Mouse (Mus musculus): ENCODE data around the gene Slc38a7. TPM values are rescaled to one million over a fixed set of nuclear protein-coding genes. Genes with fewer than 3 reads are reported as not detected.
"Not testable (repeated sequence)": the region's sequence is repeated elsewhere in the genome, so short reads cannot be mapped to it uniquely, and the experiment has no call there.

The Slc38a7 gene
- polyA plus RNA-seq, 1 experiment from 2014 or later, result 19.8 TPM

GRCm38 (mm10) chr8:95800353-95800752, 53.0 kb downstream of the Slc38a7 start:
- Histone ChIP-seq H3K4me3 (no peak overlapping the region), H3K4me1 (peaks cover 22% of the 10 kb centered on the region), H3K27ac (no peak overlapping the region), H3K27me3 (no peaks in the 10 kb centered on the region), H3K9me3 (replicated peaks) (no peaks in the 10 kb centered on the region), H3K9ac (no peak overlapping the region), H3K36me3 (ENCODE audit: poor library complexity, severe bottlenecking) (peaks cover 20% of the 10 kb centered on the region), H3K4me2 (no peak overlapping the region)
- WGBS, result 92% methylated on average over 3 of the region's 3 CpGs
- no peak for ATAC-seq

DNA sequence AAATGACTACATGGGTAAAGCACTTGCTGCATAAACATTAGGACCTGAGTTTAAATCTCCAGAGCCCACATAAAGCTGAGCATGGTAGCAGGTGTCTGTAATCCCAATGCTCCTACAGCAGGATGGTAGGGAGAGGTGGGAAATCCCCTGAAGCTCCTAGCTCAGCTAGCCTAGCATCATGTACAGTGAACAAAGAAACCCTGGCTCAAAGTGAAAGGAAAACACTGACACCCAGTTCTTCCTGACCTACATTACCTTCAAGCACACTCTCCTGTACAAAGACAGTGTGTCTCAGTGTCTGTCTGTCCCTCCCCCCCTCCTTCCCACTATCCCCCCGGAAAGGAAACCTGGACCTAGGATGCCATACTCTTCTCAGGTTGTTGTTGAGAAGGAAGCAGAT, 53.4 kb downstream of the Slc38a7 start:
- no peaks in the 10 kb centered on the region for H3K9me3 ChIP-seq (replicated peaks)
- peaks cover 20% of the 10 kb centered on the region for H3K36me3 ChIP-seq (ENCODE audit: poor library complexity, severe bottlenecking)
- no peak overlapping the region for H3K9ac ChIP-seq
- H3K4me3 ChIP-seq, result no peak overlapping the region
- 95% methylated on average over 1 of the region's 1 CpGs for WGBS
- H3K4me1 ChIP-seq, result peaks cover 18% of the 10 kb centered on the region
- H3K4me2 ChIP-seq, result no peak overlapping the region
- H3K27me3 ChIP-seq, result no peaks in the 10 kb centered on the region
- no peak overlapping the region for H3K27ac ChIP-seq
- ATAC-seq, result no peak

GRCm38 (mm10) chr8:95799117-95799516, 54.2 kb downstream of the Slc38a7 start:
- Histone ChIP-seq H3K9ac (no peak overlapping the region), H3K27me3 (no peaks in the 10 kb centered on the region), H3K9me3 (replicated peaks) (no peaks in the 10 kb centered on the region), H3K4me2 (no peak overlapping the region), H3K27ac (no peak overlapping the region), H3K36me3 (ENCODE audit: poor library complexity, severe bottlenecking) (peaks cover 20% of the 10 kb centered on the region), H3K4me1 (peaks cover 13% of the 10 kb centered on the region), H3K4me3 (no peak overlapping the region)
- no peak for ATAC-seq
- WGBS, result 96% methylated on average over 6 of the region's 6 CpGs

GRCm38 (mm10) chr8:95795333-95796061, 57.8 kb downstream of the Slc38a7 start:
- not testable (repeated sequence) for ATAC-seq; H3K36me3 ChIP-seq (ENCODE audit: poor library complexity, severe bottlenecking); H3K4me2 ChIP-seq; H3K27me3 ChIP-seq; H3K9ac ChIP-seq; H3K4me1 ChIP-seq; H3K27ac ChIP-seq; H3K4me3 ChIP-seq; H3K9me3 ChIP-seq (replicated peaks)
- 95% methylated on average over 5 of the region's 5 CpGs for WGBS

Other genes starting within 250 kb of the Slc38a7 start
- gene Gins3, start 220.1 kb downstream of the Slc38a7 start, polyA plus RNA-seq (2015; fragmentation: Nextera tagmentation; extraction: Ambion mirVana), result 19.4 and 21.3 TPM in 2 replicates
- 76.9 and 103 TPM in 2 replicates for gene Ndrg4, start 176.6 kb downstream of the Slc38a7 start, polyA plus RNA-seq (2015; fragmentation: Nextera tagmentation; extraction: Ambion mirVana)
- gene Setd6, start 137.7 kb downstream of the Slc38a7 start, polyA plus RNA-seq (2015; fragmentation: Nextera tagmentation; extraction: Ambion mirVana), result 22.3 and 30.5 TPM in 2 replicates
- 50.3 and 60.8 TPM in 2 replicates for gene Cnot1, start 46.1 kb downstream of the Slc38a7 start, polyA plus RNA-seq (2015; fragmentation: Nextera tagmentation; extraction: Ambion mirVana)
- 282 and 343 TPM in 2 replicates for gene Sap18b, start 28.2 kb downstream of the Slc38a7 start, polyA plus RNA-seq (2015; fragmentation: Nextera tagmentation; extraction: Ambion mirVana)
- gene Got2, start 35.0 kb upstream of the Slc38a7 start, polyA plus RNA-seq (2015; fragmentation: Nextera tagmentation; extraction: Ambion mirVana), result 150 and 159 TPM in 2 replicates

Measured in forebrain, embryonic 13.5 days (tissue).